Mouse (Mus musculus): Measurements from ENCODE around the gene Bco1.
A peak's percentile ranks its signal among the peaks of the same experiment; 100 is the strongest.

Bco1 gene

GRCm38 (mm10) chr8:117089802-117090201 lies 5.9 kb upstream of the Bco1 start:
- no peak for DNase-seq (ENCODE audit: low spot score)

GRCm38 (mm10) chr8:117094053-117094452 lies 1.6 kb upstream of the Bco1 start:
- DNase-seq (ENCODE audit: low spot score) = no peak

GRCm38 (mm10) chr8:117097051-117097563 lies 1.5 kb downstream of the Bco1 start:
- no peak for DNase-seq (ENCODE audit: low spot score)

GRCm38 (mm10) chr8:117097564-117098191 lies 2.0 kb downstream of the Bco1 start:
- DNase-seq (ENCODE audit: low spot score) = no peak

- peak; percentile 69 for DNase-seq (ENCODE audit: low spot score)
These were observed 11.9 kb downstream of the Bco1 start for GRCm38 (mm10) chr8:117107533-117107932.

GRCm38 (mm10) chr8:117109018-117109711 lies 13.5 kb downstream of the Bco1 start:
- peak; percentile 30 for DNase-seq (ENCODE audit: low spot score)

- DNase-seq (ENCODE audit: low spot score) = peak; percentile 20
These were observed 14.2 kb downstream of the Bco1 start for GRCm38 (mm10) chr8:117109801-117110390.

- DNase-seq (ENCODE audit: low spot score) = no peak
These were observed 16.0 kb downstream of the Bco1 start for GRCm38 (mm10) chr8:117111641-117112040.

- DNase-seq (ENCODE audit: low spot score) = no peak
These were observed 16.6 kb downstream of the Bco1 start for GRCm38 (mm10) chr8:117112261-117112660.

GRCm38 (mm10) chr8:117115094-117115493 lies 19.4 kb downstream of the Bco1 start:
- DNase-seq (ENCODE audit: low spot score) = no peak

- no peak for DNase-seq (ENCODE audit: low spot score)
These were observed 20.2 kb downstream of the Bco1 start for GRCm38 (mm10) chr8:117115676-117116446.

- no peak for DNase-seq (ENCODE audit: low spot score)
These were observed 20.9 kb downstream of the Bco1 start for GRCm38 (mm10) chr8:117116534-117116933.

- no peak for DNase-seq (ENCODE audit: low spot score)
These were observed 22.8 kb downstream of the Bco1 start for GRCm38 (mm10) chr8:117118409-117118808.

- peak; percentile 10 for DNase-seq (ENCODE audit: low spot score)
These were observed 25.6 kb downstream of the Bco1 start for GRCm38 (mm10) chr8:117121277-117121676.

GRCm38 (mm10) chr8:117123850-117124633 lies 28.4 kb downstream of the Bco1 start:
- no peak for DNase-seq (ENCODE audit: low spot score)

GRCm38 (mm10) chr8:117125854-117126253 lies 30.2 kb downstream of the Bco1 start:
- no peak for DNase-seq (ENCODE audit: low spot score)

- no peak for DNase-seq (ENCODE audit: low spot score)
These were observed 30.8 kb downstream of the Bco1 start for GRCm38 (mm10) chr8:117126411-117126810.

GRCm38 (mm10) chr8:117127063-117127462 lies 31.4 kb downstream of the Bco1 start:
- DNase-seq (ENCODE audit: low spot score) = no peak

- no peak for DNase-seq (ENCODE audit: low spot score)
These were observed 38.0 kb downstream of the Bco1 start for GRCm38 (mm10) chr8:117133702-117134101.

GRCm38 (mm10) chr8:117136351-117136750 lies 40.7 kb downstream of the Bco1 start:
- no peak for DNase-seq (ENCODE audit: low spot score)

- DNase-seq (ENCODE audit: low spot score) = no peak
These were observed 41.1 kb downstream of the Bco1 start for GRCm38 (mm10) chr8:117136763-117137162.

- DNase-seq (ENCODE audit: low spot score) = no peak
These were observed 41.7 kb downstream of the Bco1 start for GRCm38 (mm10) chr8:117137357-117137756.
